ENCODE assay signal across 9 mouse cellular contexts in the genomic region with DNA sequence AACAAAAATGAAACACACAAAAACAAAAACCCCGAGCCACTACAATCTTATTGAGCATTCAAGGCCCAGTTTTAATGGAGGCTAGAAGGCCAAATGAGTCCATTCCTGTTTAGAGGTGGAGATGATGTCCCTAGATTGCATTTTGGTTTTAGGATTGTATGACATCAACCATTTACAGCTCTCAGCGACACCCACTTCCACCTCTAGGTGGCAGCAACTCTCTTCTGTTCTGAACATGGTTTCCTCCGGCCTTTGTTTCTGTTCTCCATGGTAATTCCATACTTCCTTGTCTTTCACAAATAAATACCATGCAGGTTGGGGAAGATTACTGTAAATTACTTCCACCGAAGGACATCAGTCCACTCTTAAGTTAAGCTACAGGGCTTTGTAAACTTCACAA.
A peak's percentile ranks its signal among the peaks of the same experiment; 100 is the strongest.
DNase-seq lines count a peak whose midpoint lies in the region; ATAC-seq and TF ChIP-seq lines count a peak whose summit lies in the region.
"Had no signal": no experiment of that assay in that cellular context is flagged by ENCODE, and none has a peak within 500 bp of the region (broad histone marks: within the 10 kb centered on the region; RNA-seq: fewer than 3 reads in every experiment).

No protein-coding gene starts in this region.

- peak overlapping the region; percentile 18; the same call in 1 of the 2 replicates for H3K4me3 ChIP-seq in gastrocnemius, adult 2 months
- H3K4me3 ChIP-seq in limb, embryonic 10.5 days, result no peak overlapping the region
- H3K4me3 ChIP-seq: erythroblast, embryonic 14.5 days had no signal

- H3K36me3 ChIP-seq in limb, embryonic 10.5 days, result no peaks in the 10 kb centered on the region

- WGBS in limb, embryonic 10.5 days, result 12% methylated on average over 4 of the region's 4 CpGs

- DNase-seq in A20 (ENCODE audit: low read depth, low spot score), result peak; percentile 62
- peak; percentile 74 to 85 for DNase-seq in cerebellum, postnatal 4 days (ENCODE audit: low spot score in 2 of 2)
- peak; percentile 69 for DNase-seq in gastrocnemius, adult 2 months
- DNase-seq in kidney, adult 8-10 months, result peak; percentile 22 to 71
- peak; percentile 81 for DNase-seq in limb, embryonic 10.5 days (ENCODE audit: low spot score)
- DNase-seq in natural killer cell, adult 2 months (ENCODE audit: low spot score in 2 of 2), result peak; percentile 12 to 35
- DNase-seq in thymus, postnatal 25 days, result peak; percentile 49

- ATAC-seq in activated CD4-positive, CD25-positive, alpha-beta regulatory T cell, adult 4 months, result peak; percentile 82

- H3K27ac ChIP-seq in gastrocnemius, adult 2 months, result no peak overlapping the region
- H3K27ac ChIP-seq in limb, embryonic 10.5 days, result peak overlapping the region; percentile 50; the same call in 1 of the 2 replicates

- intact Hi-C loops in gastrocnemius, adult 2 months (cut with DNase I), result loop anchor here (10.0 kb wide), 5 partner anchors 353 to 1443 kb away; a partner anchor contains a TSS

- peak; percentile 93 for TF ChIP-seq CTCF in gastrocnemius, adult 2 months (IDR thresholded peaks at IDR 0.05)

- peaks cover 7% of the 10 kb centered on the region; the same call in 1 of the 2 replicates for H3K4me1 ChIP-seq in limb, embryonic 10.5 days

- no peaks in the 10 kb centered on the region for H3K27me3 ChIP-seq in limb, embryonic 10.5 days (ENCODE audit: low read depth, poor library complexity, severe bottlenecking)

- no peaks in the 10 kb centered on the region for H3K9me3 ChIP-seq in limb, embryonic 10.5 days (replicated peaks)

Comparison
In these comparisons a context has a peak if more than half of its experiments do, and no peak if none do; other contexts are left out.
1. DNase-seq: peak in every context shown above with its lines; median percentile 81 in limb, embryonic 10.5 days; 80 in cerebellum, postnatal 4 days; 69 in gastrocnemius, adult 2 months; 62 in A20; 49 in thymus, postnatal 25 days; 46 in kidney, adult 8-10 months; 24 in natural killer cell, adult 2 months.